Mouse (Mus musculus) liver, embryonic 14 days (tissue): ENCODE data around the gene D17Wsu92e. TPM values are rescaled to one million over a fixed set of nuclear protein-coding genes. Genes with fewer than 3 reads are reported as not detected.

Experiments used
- polyA plus RNA-seq: library from polyadenylated mRNA; depleted of rRNA; stranded (reverse); fragments of >200 nt; gene quantifications from 2 replicates; pipeline ENCODE4 v1.2.3, GENCODE M21; 2012; rRNA removed

D17Wsu92e gene
- 21.2 and 25.3 TPM in 2 replicates for polyA plus RNA-seq

DNA sequence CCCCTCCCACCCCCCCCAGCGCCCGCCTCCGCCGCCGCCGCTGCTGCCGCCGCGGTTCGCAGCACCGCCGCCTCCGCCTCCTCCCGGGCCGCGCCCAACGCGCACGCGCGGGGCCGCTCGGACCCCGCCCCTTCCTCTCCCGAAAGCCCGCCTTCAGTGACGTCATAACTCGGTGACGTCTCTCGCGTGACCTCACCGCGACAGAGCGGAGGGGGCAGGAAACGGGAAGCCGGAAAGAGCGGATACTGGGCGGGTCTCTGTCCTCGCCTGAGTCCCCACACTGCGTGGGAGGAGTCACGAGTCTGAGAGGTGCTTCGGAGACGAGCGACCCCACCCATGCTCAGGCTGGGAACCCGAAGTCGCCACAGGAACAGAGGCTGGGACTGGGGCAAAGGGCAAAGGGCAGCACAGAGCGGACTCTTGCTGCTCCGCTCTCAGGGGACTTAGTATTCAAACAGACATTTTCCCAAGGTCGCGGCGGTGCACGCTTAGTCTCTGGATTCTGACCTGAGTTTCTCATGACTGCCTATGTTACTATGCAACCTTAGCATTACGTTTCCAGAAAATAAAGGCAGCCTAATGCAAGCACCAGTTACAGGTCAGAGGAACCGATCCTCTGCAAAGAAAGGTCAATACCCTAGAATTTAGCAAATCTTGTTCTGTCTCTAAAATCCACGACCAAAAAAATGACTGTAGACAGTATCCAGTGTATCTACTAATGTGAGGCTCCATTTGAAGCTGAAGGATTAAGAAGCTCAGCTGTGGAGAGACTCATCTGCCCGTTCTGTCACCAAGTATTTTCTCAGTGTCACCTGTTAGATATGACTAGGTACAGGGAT, at the start of gene D17Wsu92e:
D17Wsu92e (minus strand) TSS at position 81 of the 839 bp plus-strand sequence.

DNA sequence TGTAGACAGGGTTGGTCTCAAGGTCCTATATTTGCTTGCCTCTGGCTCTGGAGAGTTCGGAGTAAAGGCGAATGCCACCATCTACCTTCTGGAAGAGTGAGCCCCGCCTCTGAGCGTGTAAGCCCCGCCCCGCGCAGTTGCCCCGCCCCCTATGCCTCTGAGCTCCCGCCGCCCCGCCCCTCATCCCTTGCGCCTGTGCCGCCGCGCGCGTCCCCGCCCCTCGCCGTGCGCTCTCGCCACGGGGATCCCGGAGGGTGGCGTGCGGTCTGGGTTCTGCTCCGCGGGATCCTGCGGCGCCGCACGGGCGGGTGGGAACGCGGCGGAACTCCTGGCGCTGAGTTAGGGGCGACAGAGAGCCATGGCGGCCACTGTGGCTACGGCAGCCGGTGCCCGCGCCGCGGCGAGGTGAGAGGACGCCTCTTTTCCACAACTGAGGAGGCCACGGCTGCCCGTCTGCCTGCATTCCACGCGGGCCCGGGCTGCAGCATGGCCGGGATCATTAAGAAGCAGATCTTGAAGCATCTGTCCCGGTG, 35.9 kb upstream of the D17Wsu92e start, which contains the start of gene Uhrf1bp1:
Uhrf1bp1 (plus strand) TSS at position 177 of the 533 bp plus-strand sequence.

GRCm38 (mm10) chr17:27837850-27838249, 17.4 kb upstream of the D17Wsu92e start, which contains the start of gene Snrpc:
Gene Snrpc (plus strand): TSS chr17:27838150.

DNA sequence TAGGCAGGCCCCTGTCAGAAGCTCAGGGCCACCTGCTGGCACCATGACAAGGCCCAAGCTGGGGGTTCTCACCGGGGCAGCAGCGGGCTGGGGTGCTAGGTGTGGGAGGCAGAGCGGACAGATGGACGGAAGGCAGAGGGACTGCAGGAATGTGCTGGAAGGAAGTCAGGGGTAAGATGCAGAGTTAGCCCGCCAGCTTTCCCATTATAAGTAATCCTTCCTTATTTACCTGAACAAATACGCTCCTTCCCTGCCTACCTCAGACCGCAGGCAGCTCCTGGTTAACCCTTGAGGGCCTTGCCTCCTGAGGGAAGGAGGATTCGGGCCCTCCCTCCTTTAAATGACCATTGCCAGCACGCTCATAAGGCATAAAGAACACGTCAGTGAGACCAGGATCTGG, 91.7 kb downstream of the D17Wsu92e start, which contains the start of gene Spdef:
Spdef (minus strand) TSS at position 186 of the 400 bp plus-strand sequence.

Other genes with a start within 250 kb of the D17Wsu92e start
- 24.6 and 24.8 TPM in 2 replicates for gene Nudt3, start 197.2 kb downstream of the D17Wsu92e start, polyA plus RNA-seq
- not detected in 2 replicates for gene RPS10-NUDT3, start 185.4 kb downstream of the D17Wsu92e start, polyA plus RNA-seq
- 1,116 and 1,190 TPM in 2 replicates for gene Rps10, start 184.0 kb downstream of the D17Wsu92e start, polyA plus RNA-seq
- gene Pacsin1, start 165.1 kb downstream of the D17Wsu92e start, polyA plus RNA-seq = 0.07 and 0.10 TPM in 2 replicates
- gene Spdef, start 91.7 kb downstream of the D17Wsu92e start, polyA plus RNA-seq = 0.06 TPM in 1 of 2 replicates, not detected in the other
- 87.9 and 89.2 TPM in 2 replicates for gene Snrpc, start 17.5 kb upstream of the D17Wsu92e start, polyA plus RNA-seq
- 3.1 and 3.4 TPM in 2 replicates for gene Uhrf1bp1, start 35.8 kb upstream of the D17Wsu92e start, polyA plus RNA-seq
- 4.8 and 5.7 TPM in 2 replicates for gene Anks1, start 88.7 kb upstream of the D17Wsu92e start, polyA plus RNA-seq
- gene Taf11, start 89.2 kb upstream of the D17Wsu92e start, polyA plus RNA-seq = 17.6 and 20.5 TPM in 2 replicates